Mouse (Mus musculus) embryonic fibroblast, embryonic 13.5 days (primary cell): ENCODE measurements around the gene Fgd4. TPM values are rescaled to one million over a fixed set of nuclear protein-coding genes. Genes with fewer than 3 reads are reported as not detected.

Experiments used
- H3K27ac ChIP-seq: 2 replicates; pipeline ENCODE4 v1.5.1; 2012; ENCODE audit warnings: low read length, control low read depth, inconsistent platforms; ENCODE audit not compliant: insufficient read depth
- H3K4me1 ChIP-seq: 2 replicates; pipeline ENCODE4 v1.6.1; 2011; ENCODE audit warnings: low read length; ENCODE audit not compliant: control insufficient read depth, insufficient read depth
- H3K4me3 ChIP-seq: 2 replicates; pipeline ENCODE4 v1.5.1; 2011; ENCODE audit warnings: mild to moderate bottlenecking, control low read depth, low read length; ENCODE audit not compliant: insufficient read depth
- CTCF ChIP-seq: IDR thresholded peaks from 2 replicates; pipeline ENCODE4 v1.5.1; 2011; ENCODE audit warnings: mild to moderate bottlenecking, control low read depth, low read length, moderate library complexity, borderline replicate concordance; ENCODE audit not compliant: insufficient read depth
- POLR2A ChIP-seq: IDR thresholded peaks from 2 replicates; pipeline ENCODE4 v1.6.1; 2011; ENCODE audit warnings: low read depth, mild to moderate bottlenecking, control low read depth, low read length, moderate library complexity
- polyA plus RNA-seq: library from polyadenylated mRNA; stranded (reverse); fragments of >200 nt; gene quantifications from 2 replicates; pipeline ENCODE4 v1.2.4, GENCODE M21; 2011; ENCODE audit warnings: low read depth; ENCODE audit not compliant: missing spikeins, insufficient read length

The Fgd4 gene
- polyA plus RNA-seq: 5.4 and 6.7 TPM in 2 replicates

GRCm38 (mm10) chr16:16600461-16600860, at the start of gene Fgd4:
Gene Fgd4 (minus strand): TSS chr16:16600549.
- no peak for TF ChIP-seq CTCF
- no peak for TF ChIP-seq POLR2A
- Histone ChIP-seq H3K4me1 (no peaks in the 10 kb centered on the region), H3K4me3 (peak within 1 kb of the TSS; percentile 58), H3K27ac (no peak within 1 kb of the TSS)

GRCm38 (mm10) chr16:16645148-16645547, 44.8 kb upstream of the Fgd4 start:
- TF ChIP-seq POLR2A (no peak), CTCF (no peak)
- no peaks in the 10 kb centered on the region for H3K4me1 ChIP-seq
- H3K27ac ChIP-seq: no peak overlapping the region
- H3K4me3 ChIP-seq: no peak overlapping the region

GRCm38 (mm10) chr16:16633730-16634129, 33.4 kb upstream of the Fgd4 start:
- H3K4me3 ChIP-seq: no peak overlapping the region
- H3K27ac ChIP-seq: no peak overlapping the region
- H3K4me1 ChIP-seq: no peaks in the 10 kb centered on the region
- TF ChIP-seq CTCF (no peak), POLR2A (no peak)

DNA sequence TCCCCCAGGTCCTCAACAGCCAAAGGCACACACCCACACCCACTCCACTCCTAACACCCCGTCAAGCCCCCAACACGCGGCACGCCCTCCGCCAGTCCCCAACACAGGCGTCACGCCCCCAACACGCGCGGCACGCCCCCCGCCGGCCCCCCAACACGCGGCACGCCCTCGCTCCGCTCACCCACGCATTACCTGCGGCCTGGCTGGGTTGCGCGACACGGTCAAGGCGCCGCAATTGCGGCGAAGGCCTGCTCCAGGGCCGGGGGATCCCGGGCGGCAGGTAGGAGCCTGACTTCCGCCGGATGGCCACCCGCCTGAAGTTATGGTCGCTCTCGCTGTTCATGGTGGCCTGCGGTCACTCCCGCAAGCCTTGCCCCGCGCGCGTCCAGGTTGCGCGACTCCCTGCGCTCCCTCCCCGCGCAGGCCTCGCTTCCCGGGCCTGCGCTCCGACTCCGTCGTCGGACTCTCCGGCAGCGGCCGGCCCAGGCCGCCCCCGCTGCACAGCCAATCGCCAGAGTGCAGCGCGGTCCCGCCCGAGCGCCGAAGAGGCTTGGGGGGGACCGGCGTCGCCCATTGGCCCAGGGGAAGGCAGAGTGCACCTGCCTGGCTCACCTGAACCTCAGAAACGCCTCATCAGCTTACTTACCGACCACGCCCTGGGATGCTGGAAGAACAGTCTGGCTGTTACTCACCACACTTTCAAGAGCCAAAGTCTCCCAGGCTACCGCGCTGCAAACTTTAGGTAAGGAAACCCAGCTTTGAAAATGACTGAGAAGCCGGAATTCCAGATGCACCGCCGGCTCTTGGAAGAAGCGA, 555 bp downstream of the Fgd4 start:
- Histone ChIP-seq H3K27ac (no peak overlapping the region), H3K4me1 (no peaks in the 10 kb centered on the region), H3K4me3 (peak overlapping the region; percentile 58)
- peak; percentile 56 for TF ChIP-seq POLR2A
- no peak for TF ChIP-seq CTCF

DNA sequence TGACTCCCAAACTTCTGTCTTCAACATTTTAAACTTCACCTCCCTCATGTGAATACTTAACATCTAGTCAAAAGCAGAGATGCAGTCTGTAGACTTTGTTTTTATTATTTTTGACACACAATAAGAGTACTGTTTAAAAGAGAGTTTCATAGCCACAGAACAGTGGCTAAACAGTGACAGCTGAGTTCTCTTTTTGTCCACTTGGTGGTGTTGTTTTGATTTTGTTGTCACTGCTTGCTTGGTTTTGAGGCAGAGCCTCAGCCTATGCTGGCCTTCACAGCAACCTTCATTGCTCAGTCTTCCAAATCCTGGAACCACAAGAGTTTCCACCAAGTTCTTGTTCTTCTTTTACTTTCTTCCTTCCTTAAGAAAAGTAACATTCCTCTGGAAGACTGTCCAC, 3.8 kb downstream of the Fgd4 start:
- no peak overlapping the region for H3K4me3 ChIP-seq
- H3K27ac ChIP-seq: no peak overlapping the region
- TF ChIP-seq POLR2A (no peak), CTCF (no peak)
- H3K4me1 ChIP-seq: peaks cover 3% of the 10 kb centered on the region; the same call in 1 of the 2 replicates

DNA sequence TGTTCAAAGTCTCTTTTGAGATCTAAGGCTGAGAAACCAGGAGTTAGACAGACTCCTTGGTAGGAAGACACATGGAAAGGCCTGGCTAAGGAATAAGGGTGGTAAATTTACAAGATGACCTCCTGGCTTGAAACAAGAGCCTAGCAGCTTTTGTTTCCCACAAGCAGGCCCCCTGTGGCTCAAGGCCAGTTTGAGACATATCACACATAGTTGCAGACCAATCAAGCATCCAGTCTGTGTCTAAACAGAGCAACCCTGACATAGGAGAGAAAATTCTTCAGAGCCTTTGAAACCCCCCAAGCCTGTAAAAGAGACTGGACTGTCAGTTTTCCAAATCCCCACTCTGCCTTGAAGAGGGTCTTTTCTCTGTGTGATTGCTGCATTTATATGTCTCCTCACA, 7.7 kb downstream of the Fgd4 start:
- Histone ChIP-seq H3K27ac (no peak overlapping the region), H3K4me3 (no peak overlapping the region), H3K4me1 (peaks cover 3% of the 10 kb centered on the region; the same call in 1 of the 2 replicates)
- no peak for TF ChIP-seq POLR2A
- TF ChIP-seq CTCF: no peak

- Histone ChIP-seq H3K27ac (no peak overlapping the region), H3K4me1 (no peaks in the 10 kb centered on the region), H3K4me3 (no peak overlapping the region)
- TF ChIP-seq POLR2A (no peak), CTCF (peak; percentile 61; the same call in 1 of the 2 replicates)
Observed at GRCm38 (mm10) chr16:16584409-16585032, 15.8 kb downstream of the Fgd4 start.

DNA sequence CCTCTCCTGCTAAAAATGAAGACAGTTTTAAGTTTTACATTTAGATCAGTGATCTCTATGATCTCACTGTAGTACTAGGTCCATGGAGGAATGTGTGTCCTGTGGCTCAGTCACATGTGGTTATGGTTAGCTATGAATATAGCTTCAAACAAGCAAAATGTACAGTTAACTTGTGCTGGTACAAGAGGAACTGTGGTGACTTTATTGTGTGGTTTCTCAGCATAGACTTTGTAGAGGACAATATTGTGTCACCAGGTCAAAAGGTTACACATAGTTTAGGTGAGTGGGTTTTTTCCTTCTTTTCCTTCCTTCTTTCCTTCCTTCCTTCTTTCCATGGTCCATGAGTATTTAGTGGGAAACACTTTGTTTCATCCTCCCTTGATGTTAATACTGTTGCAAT, 23.8 kb downstream of the Fgd4 start:
- no peak for TF ChIP-seq POLR2A
- Histone ChIP-seq H3K4me3 (no peak overlapping the region), H3K4me1 (no peaks in the 10 kb centered on the region), H3K27ac (no peak overlapping the region)

- no peak overlapping the region for H3K27ac ChIP-seq
- H3K4me1 ChIP-seq: no peaks in the 10 kb centered on the region
- TF ChIP-seq POLR2A: no peak
- H3K4me3 ChIP-seq: no peak overlapping the region
Observed at GRCm38 (mm10) chr16:16574508-16574907, 25.8 kb downstream of the Fgd4 start.

DNA sequence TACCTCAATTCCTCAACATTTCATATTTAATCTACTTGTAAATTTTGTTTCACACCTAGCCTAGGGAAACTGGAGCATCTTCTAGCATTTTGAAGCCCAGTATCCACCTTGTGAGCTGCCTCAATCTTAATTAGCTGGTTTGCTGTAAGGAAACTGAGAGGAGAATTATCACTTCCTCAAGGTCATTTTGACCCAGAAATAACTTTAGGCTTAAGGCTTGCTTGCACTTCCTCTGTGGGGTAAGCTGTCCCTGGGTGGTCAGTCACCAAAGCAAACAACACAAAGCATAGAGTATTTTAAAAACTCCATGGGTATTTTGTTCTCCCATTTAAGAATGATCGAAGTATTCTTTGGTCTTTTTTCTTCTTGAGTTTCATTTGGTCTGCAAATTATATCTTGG, 27.2 kb downstream of the Fgd4 start:
- H3K4me1 ChIP-seq: no peaks in the 10 kb centered on the region
- no peak overlapping the region for H3K4me3 ChIP-seq
- H3K27ac ChIP-seq: no peak overlapping the region
- no peak for TF ChIP-seq POLR2A
- TF ChIP-seq CTCF: no peak
